Mouse (Mus musculus) layer of hippocampus, adult 2 months (tissue): ENCODE measurements around the gene Heatr5b. TPM values are rescaled to one million over a fixed set of nuclear protein-coding genes. Genes with fewer than 3 reads are reported as not detected.
"Not testable (repeated sequence)": the region's sequence is repeated elsewhere in the genome, so short reads cannot be mapped to it uniquely, and the experiment has no call there.

Experiments
- DNase-seq, 2 experiments: peaks; one replicate each; pipeline ENCODE4 v3.0.0; 2022; ENCODE audit warnings: low spot score in 2 of 2
- H3K27ac ChIP-seq: fragments of 200-600 bp; 2 replicates; pipeline ENCODE4 v1.8.1; 2022
- H3K4me3 ChIP-seq: fragments of 200-600 bp; 2 replicates; pipeline ENCODE4 v1.8.1; 2022; ENCODE audit warnings: mild to moderate bottlenecking
- CTCF ChIP-seq: fragments of 200-600 bp; conservative IDR thresholded peaks from 2 replicates; pipeline ENCODE4 v1.8.1; 2022; ENCODE audit warnings: antibody characterized with exemption, mild to moderate bottlenecking, moderate library complexity
- total RNA-seq, 2 experiments: library from RNA; stranded (reverse); gene quantifications; 2 replicates each; pipeline ENCODE4 v1.2.3; 2021

Heatr5b gene
- total RNA-seq, 2 experiments from 2014 or later, result 49.6 to 55.1 TPM

- TF ChIP-seq CTCF, result no peak
- no peak for DNase-seq
- Histone ChIP-seq H3K27ac (no peak overlapping the region), H3K4me3 (no peak overlapping the region)
Observed at GRCm38 (mm10) chr17:78794390-78794789, 40.8 kb downstream of the Heatr5b start.

GRCm38 (mm10) chr17:78792122-78792521, 43.0 kb downstream of the Heatr5b start:
- Histone ChIP-seq H3K27ac (no peak overlapping the region), H3K4me3 (no peak overlapping the region)
- no peak for TF ChIP-seq CTCF
- DNase-seq, result no peak

- no peak for TF ChIP-seq CTCF
- H3K27ac ChIP-seq, result no peak overlapping the region
- DNase-seq, result no peak
- no peak overlapping the region for H3K4me3 ChIP-seq
Observed at GRCm38 (mm10) chr17:78791690-78792070, 43.5 kb downstream of the Heatr5b start.

GRCm38 (mm10) chr17:78791068-78791689, 44.0 kb downstream of the Heatr5b start:
- no peak overlapping the region for H3K4me3 ChIP-seq
- no peak overlapping the region for H3K27ac ChIP-seq
- TF ChIP-seq CTCF, result no peak
- DNase-seq, result no peak

- H3K4me3 ChIP-seq, H3K27ac ChIP-seq, DNase-seq: not testable (repeated sequence)
- TF ChIP-seq CTCF, result peak; percentile 59
Observed at GRCm38 (mm10) chr17:78788273-78788672, 46.9 kb downstream of the Heatr5b start.

- TF ChIP-seq CTCF, result no peak
- H3K4me3 ChIP-seq, result no peak overlapping the region
- H3K27ac ChIP-seq, result no peak overlapping the region
- DNase-seq, result no peak
Observed at GRCm38 (mm10) chr17:78778765-78779164, 56.4 kb downstream of the Heatr5b start.

GRCm38 (mm10) chr17:78772317-78772716, 62.8 kb downstream of the Heatr5b start:
- DNase-seq, result no peak
- TF ChIP-seq CTCF, result no peak
- H3K4me3 ChIP-seq, result no peak overlapping the region
- H3K27ac ChIP-seq, result no peak overlapping the region

GRCm38 (mm10) chr17:78770932-78771331, 64.2 kb downstream of the Heatr5b start:
- DNase-seq, result no peak
- TF ChIP-seq CTCF, result no peak
- Histone ChIP-seq H3K27ac (no peak overlapping the region), H3K4me3 (no peak overlapping the region)

GRCm38 (mm10) chr17:78769341-78769740, 65.8 kb downstream of the Heatr5b start:
- TF ChIP-seq CTCF, result no peak
- DNase-seq, result no peak
- Histone ChIP-seq H3K27ac (no peak overlapping the region), H3K4me3 (no peak overlapping the region)

GRCm38 (mm10) chr17:78768937-78769336, 66.2 kb downstream of the Heatr5b start:
- peak overlapping the region; percentile 46; the same call in 1 of the 2 replicates for H3K27ac ChIP-seq
- TF ChIP-seq CTCF, result no peak
- DNase-seq, result no peak
- H3K4me3 ChIP-seq, result no peak overlapping the region

GRCm38 (mm10) chr17:78767546-78767945, 67.6 kb downstream of the Heatr5b start:
- no peak for TF ChIP-seq CTCF
- peak; percentile 37 to 43 for DNase-seq
- no peak overlapping the region for H3K4me3 ChIP-seq
- H3K27ac ChIP-seq, result no peak overlapping the region; the same call in 1 of the 2 replicates

GRCm38 (mm10) chr17:78766084-78766483, 69.1 kb downstream of the Heatr5b start:
- no peak for TF ChIP-seq CTCF
- no peak overlapping the region for H3K27ac ChIP-seq
- DNase-seq, result no peak
- no peak overlapping the region for H3K4me3 ChIP-seq

GRCm38 (mm10) chr17:78763272-78763671, 71.9 kb downstream of the Heatr5b start:
- H3K27ac ChIP-seq, result no peak overlapping the region; the same call in 1 of the 2 replicates
- H3K4me3 ChIP-seq, result no peak overlapping the region
- no peak for TF ChIP-seq CTCF
- no peak for DNase-seq

- no peak for TF ChIP-seq CTCF
- DNase-seq, result no peak
- Histone ChIP-seq H3K4me3 (no peak overlapping the region), H3K27ac (no peak overlapping the region)
Observed at GRCm38 (mm10) chr17:78752938-78753655, 82.1 kb downstream of the Heatr5b start.
